Mouse (Mus musculus) heart, embryonic 13.5 days (tissue): ENCODE data around the gene Pemt. TPM values are rescaled to one million over a fixed set of nuclear protein-coding genes. Genes with fewer than 3 reads are reported as not detected.

Experiments used
- ATAC-seq: fragments of 200-750 bp; cut with Nextera tagmentation; 2 replicates; pipeline ENCODE4 v1.8.0; 2017; ENCODE audit warnings: moderate TSS enrichment; ENCODE audit not compliant: insufficient number of reproducible peaks, low FRiP score, low TSS enrichment; ENCODE audit errors: extremely low read depth
- H3K27ac ChIP-seq: fragments of 300-500 bp; sonication (generic); replicated peaks from 2 replicates; pipeline ENCODE4 v1.5.1; 2015; ENCODE audit warnings: moderate library complexity, mild to moderate bottlenecking, inconsistent platforms
- H3K27me3 ChIP-seq: fragments of 300-500 bp; sonication (generic); replicated peaks from 2 replicates; pipeline ENCODE4 v1.6.1; 2015; ENCODE audit warnings: mild to moderate bottlenecking, inconsistent platforms
- H3K36me3 ChIP-seq: fragments of 300-500 bp; sonication (generic); 2 replicates; pipeline ENCODE4 v1.6.1; 2015; ENCODE audit warnings: mild to moderate bottlenecking, inconsistent platforms
- H3K4me1 ChIP-seq: fragments of 300-500 bp; sonication (generic); 2 replicates; pipeline ENCODE4 v1.6.1; 2015; ENCODE audit warnings: inconsistent platforms
- H3K4me2 ChIP-seq: fragments of 300-500 bp; sonication (generic); 2 replicates; pipeline ENCODE4 v1.6.1; 2015; ENCODE audit warnings: inconsistent platforms, mild to moderate bottlenecking, moderate library complexity
- H3K4me3 ChIP-seq: fragments of 300-500 bp; sonication (generic); 2 replicates; pipeline ENCODE4 v1.5.1; 2015; ENCODE audit warnings: moderate library complexity, mild to moderate bottlenecking, inconsistent platforms
- H3K9ac ChIP-seq: fragments of 300-500 bp; sonication (generic); 2 replicates; pipeline ENCODE4 v1.6.1; 2015; ENCODE audit warnings: inconsistent platforms, mild to moderate bottlenecking, moderate library complexity
- H3K9me3 ChIP-seq: fragments of 300-500 bp; sonication (generic); 2 replicates; pipeline ENCODE4 v1.6.1; 2016; ENCODE audit warnings: inconsistent platforms
- WGBS: fragments of 180-500 bp; shearing (Covaris S2); methylation state at CpG from one replicate; pipeline ENCODE4 v1.1.7; 2015; ENCODE audit warnings: mixed read lengths; 5-methylcytosine and 5-hydroxymethylcytosine counted together
- polyA plus RNA-seq: library from polyadenylated mRNA; unstranded; fragments of >200 nt; fragmentation: Nextera tagmentation; extraction: Ambion mirVana; gene quantifications from 2 replicates; pipeline ENCODE4 v1.2.1, GENCODE M21; 2015

Pemt gene
- polyA plus RNA-seq, 1 experiment from 2014 or later, result 12.8 TPM

GRCm38 (mm10) chr11:60048841-60049240, 2.6 kb upstream of the Pemt start:
- H3K4me2 ChIP-seq, result no peak overlapping the region
- H3K36me3 ChIP-seq, result no peaks in the 10 kb centered on the region
- ATAC-seq, result no peak
- 83% methylated on average over 2 of the region's 2 CpGs for WGBS
- H3K27ac ChIP-seq, result no peak overlapping the region
- H3K27me3 ChIP-seq, result 0 out of 2 replicates have a peak, but pooled peaks cover 4% of the 10 kb centered on the region
- no peak overlapping the region for H3K4me3 ChIP-seq
- H3K9me3 ChIP-seq, result no peaks in the 10 kb centered on the region
- H3K4me1 ChIP-seq, result peaks cover 12% of the 10 kb centered on the region
- no peak overlapping the region for H3K9ac ChIP-seq

GRCm38 (mm10) chr11:60045676-60046057, 622 bp downstream of the Pemt start:
- H3K4me1 ChIP-seq, result peaks cover 12% of the 10 kb centered on the region
- peak overlapping the region; percentile 92 for H3K27ac ChIP-seq
- ATAC-seq, result no peak
- H3K27me3 ChIP-seq, result no peaks in the 10 kb centered on the region
- peak overlapping the region; percentile 68 for H3K4me3 ChIP-seq
- H3K9ac ChIP-seq, result peak overlapping the region; percentile 81
- H3K9me3 ChIP-seq, result no peaks in the 10 kb centered on the region
- H3K4me2 ChIP-seq, result peak overlapping the region; percentile 78
- H3K36me3 ChIP-seq, result no peaks in the 10 kb centered on the region
- 12% methylated on average over 3 of the region's 3 CpGs for WGBS

GRCm38 (mm10) chr11:60044777-60045176, 1.5 kb downstream of the Pemt start:
- WGBS, result 97% methylated on average over 1 of the region's 1 CpGs
- no peak for ATAC-seq
- no peak overlapping the region for H3K9ac ChIP-seq

GRCm38 (mm10) chr11:60042277-60042676, 4.0 kb downstream of the Pemt start:
- H3K9me3 ChIP-seq, result no peaks in the 10 kb centered on the region
- ATAC-seq, result no peak

More at GRCm38 (mm10) chr11:60044777-60045176, 1.5 kb downstream of the Pemt start:
- Histone ChIP-seq H3K4me2 (no peak overlapping the region), H3K27ac (no peak overlapping the region), H3K4me1 (peaks cover 12% of the 10 kb centered on the region), H3K9me3 (no peaks in the 10 kb centered on the region), H3K36me3 (no peaks in the 10 kb centered on the region), H3K27me3 (no peaks in the 10 kb centered on the region), H3K4me3 (no peak overlapping the region)

DNA sequence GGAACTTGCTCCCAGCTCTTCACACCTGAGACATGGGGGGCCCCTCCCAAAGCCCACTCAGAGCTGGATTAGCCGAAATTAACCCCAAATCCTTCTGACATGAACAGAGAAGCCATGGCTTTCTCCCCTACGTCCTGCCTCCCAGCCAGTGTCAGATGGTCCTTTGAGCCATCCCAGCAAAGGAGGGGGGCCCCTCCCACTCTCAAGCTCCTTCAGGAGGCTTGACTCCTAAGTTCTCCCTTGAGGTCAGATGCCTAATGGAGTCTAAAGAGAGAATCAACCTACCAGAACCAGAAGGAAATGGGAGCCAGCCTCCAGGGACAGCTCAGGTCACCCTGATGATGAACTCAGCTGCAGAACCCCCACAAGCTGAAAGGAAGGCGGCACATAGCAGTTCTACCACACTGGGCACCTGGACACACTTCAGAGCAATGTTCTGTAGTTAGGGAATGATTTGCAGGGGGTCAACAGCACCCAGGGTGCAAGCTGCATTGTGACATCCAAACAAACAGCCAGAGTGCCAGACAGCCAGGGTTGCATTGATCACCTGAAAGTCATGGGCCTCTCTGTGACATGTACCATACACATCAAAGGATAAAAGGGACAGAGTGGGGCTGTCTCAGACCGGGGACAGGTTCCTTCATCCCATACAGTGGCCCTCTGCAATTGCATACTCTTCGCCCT, 9.6 kb downstream of the Pemt start:
- WGBS, result 57% methylated on average over 5 of the region's 5 CpGs
- H3K9ac ChIP-seq, result peak overlapping the region; percentile 47
- ATAC-seq, result no peak

More at GRCm38 (mm10) chr11:60042277-60042676, 4.0 kb downstream of the Pemt start:
- H3K27ac ChIP-seq, result no peak overlapping the region
- H3K4me1 ChIP-seq, result peaks cover 12% of the 10 kb centered on the region
- H3K4me3 ChIP-seq, result no peak overlapping the region
- H3K9ac ChIP-seq, result no peak overlapping the region
- no peaks in the 10 kb centered on the region for H3K36me3 ChIP-seq
- no peaks in the 10 kb centered on the region for H3K27me3 ChIP-seq
- no peak overlapping the region for H3K4me2 ChIP-seq

GRCm38 (mm10) chr11:60034911-60035400, 11.3 kb downstream of the Pemt start:
- Histone ChIP-seq H3K27ac (no peak overlapping the region), H3K9me3 (no peaks in the 10 kb centered on the region), H3K9ac (no peak overlapping the region), H3K4me3 (no peak overlapping the region), H3K27me3 (no peaks in the 10 kb centered on the region), H3K36me3 (no peaks in the 10 kb centered on the region), H3K4me1 (peaks cover 24% of the 10 kb centered on the region), H3K4me2 (no peak overlapping the region)
- 85% methylated on average over 8 of the region's 8 CpGs for WGBS
- no peak for ATAC-seq

More for the DNA sequence above, 9.6 kb downstream of the Pemt start:
- Histone ChIP-seq H3K4me3 (no peak overlapping the region), H3K9me3 (no peaks in the 10 kb centered on the region), H3K36me3 (no peaks in the 10 kb centered on the region), H3K27ac (no peak overlapping the region), H3K27me3 (no peaks in the 10 kb centered on the region), H3K4me1 (peaks cover 14% of the 10 kb centered on the region), H3K4me2 (no peak overlapping the region)

- H3K36me3 ChIP-seq, result no peaks in the 10 kb centered on the region
- no peak overlapping the region for H3K4me3 ChIP-seq
- no peaks in the 10 kb centered on the region for H3K9me3 ChIP-seq
- H3K4me2 ChIP-seq, result no peak overlapping the region
- H3K27ac ChIP-seq, result no peak overlapping the region
- no peak overlapping the region for H3K9ac ChIP-seq
- peaks cover 24% of the 10 kb centered on the region for H3K4me1 ChIP-seq
- no peaks in the 10 kb centered on the region for H3K27me3 ChIP-seq
- WGBS, result 73% methylated on average over 6 of the region's 6 CpGs
- ATAC-seq, result no peak
These were observed 12.0 kb downstream of the Pemt start for GRCm38 (mm10) chr11:60034293-60034692.

DNA sequence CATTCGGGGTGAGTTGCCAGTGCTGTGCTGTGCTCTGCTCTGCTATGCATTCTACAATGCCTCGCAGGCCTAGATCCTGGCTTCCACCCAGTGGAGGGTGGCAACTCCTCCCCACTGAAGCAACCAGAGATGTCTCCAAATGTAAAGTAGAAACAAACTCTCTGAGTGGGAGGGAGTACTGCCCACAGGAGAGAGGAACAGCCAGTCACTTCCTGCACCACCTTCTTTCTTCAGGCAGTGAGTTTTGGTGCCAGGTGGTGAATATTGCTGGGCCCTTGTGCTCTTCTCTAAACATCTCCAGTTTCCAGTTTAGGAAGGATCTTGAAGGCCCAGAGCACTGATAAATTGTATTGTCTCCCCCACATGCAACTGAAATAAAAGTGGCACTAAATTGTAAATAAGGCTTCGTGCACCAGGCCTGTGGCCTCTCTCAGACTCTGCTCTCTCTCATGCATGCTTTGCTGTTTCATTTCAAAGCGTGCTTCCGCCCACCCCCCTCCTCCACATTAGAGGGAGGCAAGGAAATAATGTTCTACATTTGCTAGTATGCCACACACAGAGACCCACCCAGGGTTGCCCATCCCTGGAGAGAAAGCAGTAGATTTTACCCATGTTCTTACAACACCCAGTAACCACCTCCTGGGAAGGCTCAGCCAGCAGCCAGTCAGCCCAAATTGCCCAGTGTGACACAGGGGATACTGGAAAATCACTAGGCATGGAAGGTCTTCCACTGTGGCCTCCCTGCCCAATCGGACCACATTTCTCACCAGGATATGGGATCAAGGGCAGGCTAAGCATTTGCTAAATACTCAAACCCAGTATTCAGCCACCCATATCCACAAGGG, 13.5 kb downstream of the Pemt start:
- no peak overlapping the region for H3K4me2 ChIP-seq
- no peaks in the 10 kb centered on the region for H3K27me3 ChIP-seq
- no peak overlapping the region for H3K4me3 ChIP-seq
- 77% methylated on average over 6 of the region's 6 CpGs for WGBS
- 0 out of 2 replicates have a peak overlapping the region, but pooled peaks have one; percentile 20 for H3K27ac ChIP-seq
- H3K36me3 ChIP-seq, result no peaks in the 10 kb centered on the region
- no peak for ATAC-seq
- no peaks in the 10 kb centered on the region for H3K9me3 ChIP-seq
- peaks cover 34% of the 10 kb centered on the region for H3K4me1 ChIP-seq
- H3K9ac ChIP-seq, result no peak overlapping the region

GRCm38 (mm10) chr11:60030747-60031331, 15.4 kb downstream of the Pemt start:
- H3K36me3 ChIP-seq, result no peaks in the 10 kb centered on the region
- WGBS, result 87% methylated on average over 4 of the region's 4 CpGs
- no peaks in the 10 kb centered on the region for H3K9me3 ChIP-seq
- H3K4me1 ChIP-seq, result peaks cover 34% of the 10 kb centered on the region
- H3K9ac ChIP-seq, result 0 out of 2 replicates have a peak overlapping the region, but pooled peaks have one; percentile 1
- no peak overlapping the region for H3K27ac ChIP-seq
- no peak overlapping the region for H3K4me2 ChIP-seq
- H3K27me3 ChIP-seq, result no peaks in the 10 kb centered on the region
- ATAC-seq, result no peak
- H3K4me3 ChIP-seq, result no peak overlapping the region

- WGBS, result 69% methylated on average over 9 of the region's 9 CpGs
- Histone ChIP-seq H3K9ac (no peak overlapping the region), H3K4me3 (no peak overlapping the region), H3K9me3 (no peaks in the 10 kb centered on the region), H3K4me1 (peaks cover 38% of the 10 kb centered on the region), H3K36me3 (no peaks in the 10 kb centered on the region), H3K27ac (no peak overlapping the region), H3K4me2 (no peak overlapping the region), H3K27me3 (no peaks in the 10 kb centered on the region)
- no peak for ATAC-seq
These were observed 16.3 kb downstream of the Pemt start for GRCm38 (mm10) chr11:60029976-60030375.
